Mouse (Mus musculus) stomach, postnatal 0 days (tissue): Measurements from ENCODE around the gene Ptpn14. TPM values are rescaled to one million over a fixed set of nuclear protein-coding genes. Genes with fewer than 3 reads are reported as not detected.

Experiments used
- ATAC-seq: fragments of 200-750 bp; cut with Nextera tagmentation; 2 replicates; pipeline ENCODE4 v1.8.0; 2017; ENCODE audit not compliant: low FRiP score, low TSS enrichment
- DNase-seq: peaks from one replicate; pipeline ENCODE4 v3.0.0-alpha.2; 2016; ENCODE audit warnings: low spot score
- H3K27ac ChIP-seq: fragments of 300-500 bp; sonication (generic); replicated peaks from 2 replicates; pipeline ENCODE4 v1.5.1; 2014; ENCODE audit warnings: mild to moderate bottlenecking, control low read depth
- H3K27me3 ChIP-seq: fragments of 300-500 bp; sonication (generic); 2 replicates; pipeline ENCODE4 v1.6.1; 2014; ENCODE audit warnings: low read length; ENCODE audit not compliant: control insufficient read depth, insufficient read depth
- H3K36me3 ChIP-seq: fragments of 300-500 bp; sonication (generic); 2 replicates; pipeline ENCODE4 v1.6.1; 2014; ENCODE audit warnings: low read length, mixed read lengths; ENCODE audit not compliant: control insufficient read depth, insufficient read depth
- H3K4me1 ChIP-seq: fragments of 300-500 bp; sonication (generic); replicated peaks from 2 replicates; pipeline ENCODE4 v1.6.1; 2014; ENCODE audit warnings: antibody characterized with exemption; ENCODE audit not compliant: control insufficient read depth, insufficient read depth
- H3K4me2 ChIP-seq: fragments of 300-500 bp; sonication (generic); replicated peaks from 2 replicates; pipeline ENCODE4 v1.6.1; 2014; ENCODE audit warnings: low read depth, mild to moderate bottlenecking, control low read depth, moderate library complexity
- H3K4me3 ChIP-seq: fragments of 300-500 bp; sonication (generic); 2 replicates; pipeline ENCODE4 v1.5.1; 2014; ENCODE audit warnings: low read depth, low read length, control low read depth
- H3K9ac ChIP-seq: fragments of 300-500 bp; sonication (generic); 2 replicates; pipeline ENCODE4 v1.6.1; 2014; ENCODE audit warnings: mild to moderate bottlenecking, low read length, control low read depth, mixed read lengths
- H3K9me3 ChIP-seq: fragments of 300-500 bp; sonication (generic); 2 replicates; pipeline ENCODE4 v1.6.1; 2016; ENCODE audit warnings: low read length; ENCODE audit not compliant: control insufficient read depth
- CTCF ChIP-seq: IDR thresholded peaks from 2 replicates; pipeline ENCODE4 v1.5.1; 2016; ENCODE audit warnings: antibody characterized with exemption, low read depth, mild to moderate bottlenecking, moderate library complexity
- EP300 ChIP-seq: optimal IDR thresholded peaks from 2 replicates; pipeline ENCODE3; 2016; ENCODE audit warnings: antibody characterized with exemption
- WGBS: fragments of 180-500 bp; shearing (Covaris S2); extraction: QIAGEN DNeasy Blood & Tissue Kit; methylation state at CpG from one replicate; pipeline ENCODE4 v1.1.7; 2014; 5-methylcytosine and 5-hydroxymethylcytosine counted together
- polyA plus RNA-seq: library from polyadenylated mRNA; unstranded; fragments of >200 nt; fragmentation: Nextera tagmentation; extraction: Ambion mirVana; gene quantifications from 2 replicates; pipeline ENCODE4 v1.2.1, GENCODE M21; 2015

Gene Ptpn14
- polyA plus RNA-seq, 1 experiment from 2014 or later, result 4.5 TPM

DNA sequence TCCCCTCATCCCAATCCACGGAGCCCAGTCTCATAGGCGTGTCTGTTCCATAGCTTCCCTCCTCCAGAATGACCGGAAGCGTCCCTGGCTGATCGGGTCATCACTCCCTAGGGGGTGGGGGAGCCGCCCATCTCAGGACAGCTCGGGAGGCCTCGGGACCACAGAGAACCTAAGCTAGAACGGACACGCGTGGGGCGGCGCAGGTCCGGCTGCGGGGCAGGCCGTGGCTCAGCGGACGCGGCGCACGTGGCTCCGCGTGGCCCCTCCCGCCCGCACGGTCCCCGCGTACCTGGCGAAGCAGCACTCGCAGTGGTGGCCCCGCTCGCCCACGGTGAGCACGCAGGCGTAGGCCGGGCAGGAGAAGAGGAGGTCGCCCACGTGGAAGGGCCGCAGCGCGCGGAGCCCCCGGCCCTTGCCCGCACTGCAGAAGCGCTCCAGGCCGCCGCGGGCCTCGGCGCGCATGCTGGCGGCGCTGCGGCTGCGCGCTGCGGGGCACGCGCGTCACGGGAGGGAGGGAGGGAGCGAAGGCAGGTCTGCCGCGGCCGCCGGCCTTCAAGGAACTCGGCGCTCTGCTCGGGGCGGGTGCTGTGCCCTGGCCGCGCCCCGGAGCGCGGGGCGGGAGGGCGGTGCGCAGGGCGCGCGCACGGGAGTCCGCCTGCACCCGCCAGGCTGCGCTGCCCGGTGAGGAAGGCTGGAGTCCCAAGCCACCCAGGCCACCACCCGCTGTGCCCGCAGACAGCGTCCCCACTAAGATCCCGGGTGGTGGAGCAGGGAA, 193.9 kb downstream of the Ptpn14 start, which contains the start of gene Smyd2:
Gene Smyd2 (minus strand): TSS at position 546 of the 775 bp plus-strand sequence.
- H3K9me3 ChIP-seq, result no peaks in the 10 kb centered on the region
- under 1% methylated on average over 62 of the region's 90 CpGs for WGBS
- ATAC-seq (peak; percentile 97), DNase-seq (peak; percentile 91)
- H3K27me3 ChIP-seq, result no peaks in the 10 kb centered on the region
- H3K36me3 ChIP-seq, result no peaks in the 10 kb centered on the region
- peak within 1 kb of the TSS; percentile 76 for H3K9ac ChIP-seq
- no peaks in the 10 kb centered on the region; the same call in 1 of the 2 replicates for H3K4me1 ChIP-seq
- H3K4me3 ChIP-seq, result peak within 1 kb of the TSS; percentile 81
- peak within 1 kb of the TSS; percentile 78 for H3K27ac ChIP-seq
- no peak for TF ChIP-seq EP300
- TF ChIP-seq CTCF, result peak; percentile 39; the same call in 1 of the 2 replicates
- peak within 1 kb of the TSS; percentile 95 for H3K4me2 ChIP-seq

DNA sequence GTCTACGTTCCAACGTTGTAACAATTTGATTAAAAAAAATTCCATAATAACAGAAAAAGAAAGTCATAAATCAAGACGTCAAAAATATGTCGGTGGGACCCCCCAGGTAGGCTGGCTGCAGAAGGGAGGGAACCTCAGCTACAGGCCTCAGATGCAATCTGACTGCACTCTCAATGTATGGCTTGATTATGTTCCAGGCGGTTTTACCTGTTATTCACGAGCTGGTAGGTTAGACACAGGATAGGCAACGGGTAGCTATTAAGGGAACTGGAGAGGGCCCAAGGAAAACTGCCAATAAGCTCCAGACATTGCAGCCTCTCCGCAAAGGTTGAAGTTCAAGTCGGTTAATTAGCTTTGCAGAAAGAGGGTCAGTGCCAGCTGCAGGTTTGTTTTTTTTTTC, 194.7 kb downstream of the Ptpn14 start:
- Histone ChIP-seq H3K27ac (no peak overlapping the region), H3K36me3 (no peaks in the 10 kb centered on the region), H3K4me2 (peak overlapping the region; percentile 95), H3K4me3 (peak overlapping the region; percentile 81), H3K9ac (peak overlapping the region; percentile 76; the same call in 1 of the 2 replicates), H3K27me3 (no peaks in the 10 kb centered on the region), H3K4me1 (no peaks in the 10 kb centered on the region; the same call in 1 of the 2 replicates), H3K9me3 (no peaks in the 10 kb centered on the region)
- TF ChIP-seq EP300, result no peak
- TF ChIP-seq CTCF, result no peak
- WGBS, result 26% methylated on average over 9 of the region's 9 CpGs
- ATAC-seq (no peak), DNase-seq (no peak)

DNA sequence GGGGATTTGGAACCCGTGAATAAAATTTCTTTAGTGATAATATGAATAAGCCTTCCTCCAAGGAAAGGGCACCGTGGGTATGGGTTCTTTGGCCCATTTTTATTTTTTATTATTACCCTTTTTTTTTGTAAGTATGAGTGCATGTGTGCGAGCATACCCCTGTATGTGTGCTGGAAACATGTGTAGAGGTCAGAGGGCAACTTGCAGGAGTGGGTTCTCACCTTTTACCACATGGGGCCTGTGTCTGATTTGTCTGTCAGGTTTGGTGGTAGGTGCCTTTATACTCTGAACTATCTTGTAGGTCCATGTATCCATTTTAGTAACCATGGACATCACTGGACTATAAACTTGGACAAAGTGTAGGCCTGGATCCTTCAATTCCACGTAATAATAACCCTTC, 195.1 kb downstream of the Ptpn14 start:
- Histone ChIP-seq H3K36me3 (no peaks in the 10 kb centered on the region), H3K27me3 (no peaks in the 10 kb centered on the region), H3K4me1 (no peaks in the 10 kb centered on the region; the same call in 1 of the 2 replicates), H3K9ac (no peak overlapping the region), H3K9me3 (no peaks in the 10 kb centered on the region), H3K4me2 (no peak overlapping the region), H3K4me3 (no peak overlapping the region), H3K27ac (no peak overlapping the region)
- 90% methylated on average over 4 of the region's 4 CpGs for WGBS
- DNase-seq (no peak), ATAC-seq (no peak)
- no peak for TF ChIP-seq CTCF
- TF ChIP-seq EP300, result no peak

DNA sequence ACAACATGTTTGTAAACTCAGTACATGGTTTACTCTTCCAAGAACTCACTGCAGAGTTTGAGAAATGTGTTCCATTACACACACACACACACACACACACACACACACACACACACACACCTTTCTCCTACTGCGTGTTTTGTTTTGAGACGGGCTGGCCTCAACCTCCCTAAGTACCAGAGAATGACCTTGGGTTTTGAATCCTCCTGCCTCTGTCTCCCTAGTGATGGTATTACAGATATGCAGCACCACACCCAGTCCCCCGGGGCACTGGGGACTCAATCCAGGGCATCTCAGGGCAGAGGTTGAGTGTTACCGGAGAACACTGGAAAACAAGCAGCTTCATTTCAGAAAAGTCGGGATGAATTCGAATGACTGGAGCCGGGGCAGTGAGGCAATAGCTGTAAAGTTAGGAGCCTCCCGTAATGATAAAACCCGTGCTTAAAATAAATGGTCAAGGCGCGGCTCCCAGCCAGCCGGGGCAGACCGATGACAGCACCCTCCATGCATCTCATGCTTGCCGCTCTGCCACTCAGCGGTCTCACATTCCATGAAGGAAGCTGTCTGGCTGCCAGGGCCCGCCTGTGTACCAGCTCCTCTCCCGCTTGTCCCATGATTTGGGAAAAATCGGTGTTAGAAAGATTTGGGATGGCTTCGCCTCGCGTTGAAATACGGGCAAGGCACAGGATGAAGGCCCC, 196.0 kb downstream of the Ptpn14 start:
- TF ChIP-seq CTCF (no peak), EP300 (no peak)
- Histone ChIP-seq H3K9me3 (no peaks in the 10 kb centered on the region), H3K9ac (no peak overlapping the region), H3K36me3 (no peaks in the 10 kb centered on the region), H3K27me3 (no peaks in the 10 kb centered on the region), H3K4me2 (no peak overlapping the region), H3K4me1 (no peaks in the 10 kb centered on the region; the same call in 1 of the 2 replicates), H3K4me3 (no peak overlapping the region), H3K27ac (no peak overlapping the region)
- WGBS, result 78% methylated on average over 22 of the region's 22 CpGs
- ATAC-seq (no peak), DNase-seq (no peak)

DNA sequence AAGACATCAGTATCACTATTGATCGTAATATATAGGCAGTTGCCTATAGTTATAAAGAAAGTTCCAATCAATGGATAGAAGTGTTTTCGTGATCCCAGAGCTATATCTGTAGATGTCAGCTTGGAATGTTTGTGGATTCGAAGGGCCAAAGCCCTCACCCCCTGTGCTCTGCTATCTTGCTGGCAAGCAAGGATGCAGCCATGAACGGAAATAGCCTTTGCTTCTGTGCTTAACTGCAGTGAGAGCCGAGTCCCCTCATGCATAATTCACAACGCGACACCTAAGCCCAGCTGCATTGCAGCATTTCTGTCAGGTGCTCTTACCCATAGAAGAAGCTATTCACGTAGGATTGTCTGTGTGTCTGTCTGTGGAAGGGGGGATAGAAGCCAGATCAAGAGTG, 198.2 kb downstream of the Ptpn14 start:
- DNase-seq (no peak), ATAC-seq (no peak)
- H3K9me3 ChIP-seq, result no peaks in the 10 kb centered on the region
- no peak overlapping the region for H3K4me2 ChIP-seq
- H3K9ac ChIP-seq, result no peak overlapping the region
- no peaks in the 10 kb centered on the region; the same call in 1 of the 2 replicates for H3K4me1 ChIP-seq
- H3K36me3 ChIP-seq, result no peaks in the 10 kb centered on the region
- H3K27me3 ChIP-seq, result no peaks in the 10 kb centered on the region
- no peak overlapping the region for H3K27ac ChIP-seq
- H3K4me3 ChIP-seq, result no peak overlapping the region
- TF ChIP-seq CTCF, result no peak
- TF ChIP-seq EP300, result no peak
- WGBS, result 77% methylated on average over 8 of the region's 8 CpGs

Other genes starting within 250 kb of the Ptpn14 start
- 16.5 and 21.7 TPM in 2 replicates for gene Cenpf, start 40.2 kb upstream of the Ptpn14 start, polyA plus RNA-seq
- 59.0 and 61.7 TPM in 2 replicates for gene Smyd2, start 194.1 kb downstream of the Ptpn14 start, polyA plus RNA-seq